Mouse (Mus musculus) midbrain, embryonic 14.5 days (tissue): ENCODE measurements around the gene Gpr62. TPM values are rescaled to one million over a fixed set of nuclear protein-coding genes. Genes with fewer than 3 reads are reported as not detected.

Experiments used
- ATAC-seq: fragments of 200-750 bp; cut with Nextera tagmentation; 2 replicates; pipeline ENCODE4 v1.8.0; 2017; ENCODE audit warnings: moderate number of reproducible peaks, moderate library complexity; ENCODE audit not compliant: low FRiP score, low TSS enrichment
- DNase-seq: peaks from one replicate; pipeline ENCODE4 v3.0.0-alpha.2; 2015
- H3K27ac ChIP-seq: fragments of 300-500 bp; sonication (generic); replicated peaks from 2 replicates; pipeline ENCODE4 v1.5.1; 2014; ENCODE audit warnings: mild to moderate bottlenecking, low read depth, low read length, moderate library complexity
- H3K27me3 ChIP-seq: fragments of 300-500 bp; sonication (generic); 2 replicates; pipeline ENCODE4 v1.6.1; 2014; ENCODE audit warnings: low read length, control low read depth, mixed read lengths; ENCODE audit not compliant: control insufficient read depth, insufficient read depth
- H3K36me3 ChIP-seq: fragments of 300-500 bp; sonication (generic); 2 replicates; pipeline ENCODE4 v1.6.1; 2014; ENCODE audit warnings: low read length, control low read depth; ENCODE audit not compliant: control insufficient read depth, insufficient read depth
- H3K4me1 ChIP-seq: fragments of 300-500 bp; sonication (generic); 2 replicates; pipeline ENCODE4 v1.6.1; 2014; ENCODE audit warnings: mild to moderate bottlenecking, antibody characterized with exemption, low read length, control low read depth; ENCODE audit not compliant: control insufficient read depth, insufficient read depth
- H3K4me2 ChIP-seq: fragments of 300-500 bp; sonication (generic); 2 replicates; pipeline ENCODE4 v1.6.1; 2014; ENCODE audit warnings: mild to moderate bottlenecking, low read length, moderate library complexity
- H3K4me3 ChIP-seq: fragments of 300-500 bp; sonication (generic); replicated peaks from 2 replicates; pipeline ENCODE4 v1.5.1; 2014; ENCODE audit warnings: low read depth, low read length
- H3K9ac ChIP-seq: fragments of 300-500 bp; sonication (generic); replicated peaks from 2 replicates; pipeline ENCODE4 v1.6.1; 2014; ENCODE audit warnings: mild to moderate bottlenecking, low read length, moderate library complexity
- H3K9me3 ChIP-seq: fragments of 300-500 bp; sonication (generic); 2 replicates; pipeline ENCODE4 v1.6.1; 2016; ENCODE audit warnings: low read length, control low read depth, mixed read lengths; ENCODE audit not compliant: control insufficient read depth
- WGBS: fragments of 180-500 bp; shearing (Covaris S2); extraction: QIAGEN DNeasy Blood & Tissue Kit; methylation state at CpG from one replicate; pipeline ENCODE4 v1.1.7; 2014; 5-methylcytosine and 5-hydroxymethylcytosine counted together
- polyA plus RNA-seq: library from polyadenylated mRNA; unstranded; fragments of >200 nt; fragmentation: Nextera tagmentation; extraction: Ambion mirVana; gene quantifications from 2 replicates; pipeline ENCODE4 v1.2.1, GENCODE M21; 2014

The Gpr62 gene
- polyA plus RNA-seq, 1 experiment from 2014 or later: 0.93 TPM

DNA sequence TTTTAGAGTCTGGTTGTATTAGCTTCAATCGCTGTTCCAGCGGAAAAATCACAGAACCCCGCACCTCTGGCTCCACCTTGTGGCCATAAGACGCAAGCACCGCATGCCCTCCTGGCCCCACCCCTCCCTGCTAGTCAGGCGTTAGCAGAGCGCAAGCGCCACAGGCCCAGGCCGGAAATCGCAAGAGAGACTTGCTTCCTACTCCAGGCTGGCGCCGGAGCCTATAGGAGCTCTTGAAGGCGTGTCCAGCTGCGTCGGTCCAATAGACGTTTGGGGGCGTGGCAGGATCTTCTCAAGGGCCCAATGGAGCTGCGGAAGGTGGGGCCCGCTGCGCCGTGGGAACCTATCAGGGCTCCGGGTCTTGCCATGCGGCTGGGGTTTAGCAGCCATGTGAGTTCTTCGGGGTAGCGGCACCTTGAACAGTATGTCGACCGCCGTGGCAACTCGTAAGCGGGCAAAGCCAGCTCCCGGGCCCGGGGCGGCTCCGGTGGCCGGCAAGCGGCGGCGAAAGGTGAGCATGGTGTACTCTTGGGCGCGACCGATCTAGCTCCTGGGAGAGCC lies 11.3 kb upstream of the Gpr62 start, which contains the start of gene Parp3:
Gene Parp3 (minus strand): TSS at position 26 of the 561 bp plus-strand sequence.
- Histone ChIP-seq H3K4me1 (peaks cover 12% of the 10 kb centered on the region), H3K27me3 (no peaks in the 10 kb centered on the region), H3K27ac (0 out of 2 replicates have a peak within 1 kb of the TSS, but pooled peaks have one; percentile 26), H3K4me2 (peak within 1 kb of the TSS; percentile 95), H3K9ac (peak within 1 kb of the TSS; percentile 62), H3K36me3 (peaks cover 19% of the 10 kb centered on the region; the same call in 1 of the 2 replicates), H3K4me3 (peak within 1 kb of the TSS; percentile 66), H3K9me3 (no peaks in the 10 kb centered on the region)
- ATAC-seq (peak; percentile 97), DNase-seq (peak; percentile 100)
- under 1% methylated on average over 41 of the region's 41 CpGs for WGBS

DNA sequence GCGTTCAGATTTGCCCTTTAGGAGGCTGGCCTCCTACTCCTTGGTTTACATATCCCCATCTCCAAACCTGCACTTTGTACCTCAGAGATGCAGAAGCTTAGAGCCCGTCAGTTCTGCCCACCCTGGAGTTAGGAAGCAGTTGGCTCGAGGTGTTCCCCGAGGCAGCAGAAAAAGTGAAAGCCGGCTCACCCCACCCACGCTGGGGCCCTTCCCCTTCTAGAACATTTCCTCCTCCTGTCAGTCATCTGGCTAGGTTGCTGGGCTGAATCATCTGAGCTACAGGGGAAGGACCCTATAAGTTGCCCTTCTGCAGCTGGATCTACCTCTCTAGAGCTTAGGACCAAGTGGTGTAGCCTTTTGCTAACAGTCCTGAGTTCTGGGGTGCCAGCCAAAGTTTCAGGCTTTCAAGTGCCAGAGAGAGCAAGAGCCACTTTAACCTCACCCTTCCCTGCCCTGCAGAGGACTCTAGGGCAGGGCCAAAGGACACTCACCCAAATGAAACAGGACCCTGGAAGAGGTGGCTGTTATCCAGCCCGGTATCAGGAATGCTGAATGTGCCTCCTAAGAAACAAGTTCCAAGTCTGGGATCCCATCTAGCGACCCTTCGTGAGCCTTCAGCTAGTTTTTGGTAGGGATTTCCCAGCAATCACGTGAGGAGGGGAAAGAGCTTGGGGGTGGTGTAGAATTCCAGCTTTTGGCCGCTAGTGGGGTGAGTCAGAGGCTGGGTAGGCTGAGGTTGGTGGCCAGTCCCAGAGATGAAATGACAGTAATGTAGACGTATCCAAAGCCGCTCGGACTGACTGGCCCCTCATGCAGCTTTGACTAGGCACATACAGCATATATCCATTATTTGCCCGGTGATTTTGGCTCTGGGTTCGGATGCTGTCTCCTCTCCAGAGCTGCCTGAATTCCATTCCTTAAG lies 10.5 kb upstream of the Gpr62 start:
- ATAC-seq (no peak; the same call in 1 of the 2 replicates), DNase-seq (no peak)
- no peak overlapping the region; the same call in 1 of the 2 replicates for H3K9ac ChIP-seq
- no peaks in the 10 kb centered on the region for H3K27me3 ChIP-seq
- peak overlapping the region; percentile 33; the same call in 1 of the 2 replicates for H3K4me2 ChIP-seq
- peak overlapping the region; percentile 66 for H3K4me3 ChIP-seq
- H3K4me1 ChIP-seq: peaks cover 12% of the 10 kb centered on the region
- H3K9me3 ChIP-seq: no peaks in the 10 kb centered on the region
- peaks cover 12% of the 10 kb centered on the region; the same call in 1 of the 2 replicates for H3K36me3 ChIP-seq
- H3K27ac ChIP-seq: 0 out of 2 replicates have a peak overlapping the region, but pooled peaks have one; percentile 26
- 39% methylated on average over 16 of the region's 16 CpGs for WGBS

DNA sequence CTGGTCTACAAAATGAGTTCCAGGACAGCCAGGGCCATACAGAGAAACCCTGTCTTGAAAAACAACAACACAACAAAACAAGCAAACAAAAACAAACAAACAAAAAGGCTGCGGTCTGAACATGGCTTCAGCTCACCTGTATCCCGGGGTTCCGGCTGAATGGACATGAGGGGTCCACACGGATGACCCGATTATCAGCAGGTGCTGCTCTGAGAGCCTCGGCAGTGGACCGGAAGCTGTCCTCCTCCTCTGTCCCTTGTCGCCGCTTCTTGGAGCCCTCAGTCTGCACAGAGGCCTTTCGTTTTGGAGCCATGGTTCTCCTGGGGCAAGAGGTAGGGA lies 9.9 kb upstream of the Gpr62 start, which contains the start of gene Rrp9:
Gene Rrp9 (plus strand): TSS at position 301 of the 339 bp plus-strand sequence.
- Histone ChIP-seq H3K4me2 (peak within 1 kb of the TSS; percentile 33; the same call in 1 of the 2 replicates), H3K4me3 (peak within 1 kb of the TSS; percentile 66), H3K27ac (0 out of 2 replicates have a peak within 1 kb of the TSS, but pooled peaks have one; percentile 26), H3K9me3 (no peaks in the 10 kb centered on the region), H3K4me1 (peaks cover 12% of the 10 kb centered on the region), H3K27me3 (no peaks in the 10 kb centered on the region), H3K36me3 (peaks cover 6% of the 10 kb centered on the region; the same call in 1 of the 2 replicates), H3K9ac (no peak within 1 kb of the TSS; the same call in 1 of the 2 replicates)
- no peak for DNase-seq
- no peak for ATAC-seq
- 87% methylated on average over 10 of the region's 10 CpGs for WGBS

DNA sequence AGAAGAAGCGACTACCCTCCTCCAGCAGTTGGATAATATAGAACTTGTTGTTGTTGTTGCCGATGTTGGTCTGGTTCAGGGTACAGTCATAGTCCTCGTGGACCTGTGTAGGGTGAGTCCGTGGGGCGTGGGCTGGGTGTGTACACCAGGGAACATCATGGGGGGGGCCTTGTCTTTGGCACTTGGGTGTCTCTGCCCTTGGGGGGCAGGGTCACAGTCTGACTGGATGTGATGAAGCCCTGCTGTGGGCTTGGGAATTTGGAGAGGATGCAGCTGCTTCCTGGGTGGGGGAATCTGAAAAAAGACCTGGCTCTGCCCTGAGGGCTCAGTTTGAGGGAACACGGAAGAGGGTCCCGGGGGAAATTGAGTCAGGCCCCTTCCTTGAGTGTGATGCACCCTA lies 9.3 kb upstream of the Gpr62 start:
- Histone ChIP-seq H3K9me3 (no peaks in the 10 kb centered on the region), H3K9ac (no peak overlapping the region), H3K4me2 (no peak overlapping the region), H3K4me1 (peaks cover 12% of the 10 kb centered on the region), H3K36me3 (0 out of 2 replicates have a peak, but pooled peaks cover under 1% of the 10 kb centered on the region), H3K4me3 (no peak overlapping the region), H3K27ac (no peak overlapping the region), H3K27me3 (no peaks in the 10 kb centered on the region)
- 63% methylated on average over 7 of the region's 7 CpGs for WGBS
- no peak for DNase-seq
- no peak for ATAC-seq

DNA sequence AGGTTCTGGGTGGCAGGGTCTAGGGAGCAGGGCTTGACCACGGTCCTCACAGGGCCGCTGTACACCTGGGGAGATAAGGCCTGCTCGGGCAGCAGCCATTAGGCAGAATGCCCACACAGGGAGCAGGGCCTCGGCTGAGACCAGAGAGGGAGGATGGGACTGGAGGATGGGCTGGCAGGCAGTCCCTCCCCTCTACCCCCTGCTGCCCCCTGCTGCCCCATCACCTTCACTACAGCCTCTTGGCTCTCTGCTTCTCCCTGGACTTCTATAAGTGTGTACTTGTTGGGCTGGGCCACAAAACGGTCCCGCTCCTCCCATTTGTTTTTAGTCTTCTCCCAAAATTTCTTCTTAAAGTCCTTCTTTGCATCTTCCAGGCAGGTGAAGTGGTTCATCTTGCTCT lies 8.7 kb upstream of the Gpr62 start:
- 3% methylated on average over 6 of the region's 6 CpGs for WGBS

DNA sequence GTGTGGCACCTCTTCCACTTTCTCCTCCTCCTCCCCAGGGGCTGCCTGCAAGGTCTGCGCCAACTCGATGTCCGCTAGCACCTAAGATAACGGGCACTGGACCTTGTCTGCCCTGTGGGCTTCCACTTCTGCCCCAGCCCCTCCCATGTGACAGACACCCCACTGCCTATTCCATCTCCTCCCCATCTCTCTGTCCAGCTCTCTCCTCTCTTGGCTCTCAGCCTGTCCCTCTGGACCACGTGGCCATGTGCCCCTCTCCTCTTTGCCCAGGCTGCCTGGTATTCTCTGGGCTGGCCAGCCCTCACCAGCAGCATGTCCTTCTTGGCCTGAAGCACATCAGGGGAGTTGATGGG lies 8.0 kb upstream of the Gpr62 start:
- Histone ChIP-seq H3K9me3 (no peaks in the 10 kb centered on the region), H3K4me1 (peaks cover 12% of the 10 kb centered on the region), H3K27me3 (no peaks in the 10 kb centered on the region), H3K36me3 (no peaks in the 10 kb centered on the region), H3K4me2 (no peak overlapping the region), H3K27ac (no peak overlapping the region), H3K9ac (0 out of 2 replicates have a peak overlapping the region, but pooled peaks have one; percentile 20), H3K4me3 (no peak overlapping the region)
- 72% methylated on average over 5 of the region's 5 CpGs for WGBS
- no peak for ATAC-seq
- no peak for DNase-seq

More for the DNA sequence above, 8.7 kb upstream of the Gpr62 start:
- H3K4me3 ChIP-seq: no peak overlapping the region
- ATAC-seq (peak; percentile 7; the same call in 1 of the 2 replicates), DNase-seq (peak; percentile 70)
- H3K36me3 ChIP-seq: no peaks in the 10 kb centered on the region
- 0 out of 2 replicates have a peak overlapping the region, but pooled peaks have one; percentile 20 for H3K9ac ChIP-seq
- H3K4me1 ChIP-seq: peaks cover 12% of the 10 kb centered on the region
- H3K4me2 ChIP-seq: no peak overlapping the region
- no peak overlapping the region for H3K27ac ChIP-seq
- H3K27me3 ChIP-seq: no peaks in the 10 kb centered on the region
- no peaks in the 10 kb centered on the region for H3K9me3 ChIP-seq

DNA sequence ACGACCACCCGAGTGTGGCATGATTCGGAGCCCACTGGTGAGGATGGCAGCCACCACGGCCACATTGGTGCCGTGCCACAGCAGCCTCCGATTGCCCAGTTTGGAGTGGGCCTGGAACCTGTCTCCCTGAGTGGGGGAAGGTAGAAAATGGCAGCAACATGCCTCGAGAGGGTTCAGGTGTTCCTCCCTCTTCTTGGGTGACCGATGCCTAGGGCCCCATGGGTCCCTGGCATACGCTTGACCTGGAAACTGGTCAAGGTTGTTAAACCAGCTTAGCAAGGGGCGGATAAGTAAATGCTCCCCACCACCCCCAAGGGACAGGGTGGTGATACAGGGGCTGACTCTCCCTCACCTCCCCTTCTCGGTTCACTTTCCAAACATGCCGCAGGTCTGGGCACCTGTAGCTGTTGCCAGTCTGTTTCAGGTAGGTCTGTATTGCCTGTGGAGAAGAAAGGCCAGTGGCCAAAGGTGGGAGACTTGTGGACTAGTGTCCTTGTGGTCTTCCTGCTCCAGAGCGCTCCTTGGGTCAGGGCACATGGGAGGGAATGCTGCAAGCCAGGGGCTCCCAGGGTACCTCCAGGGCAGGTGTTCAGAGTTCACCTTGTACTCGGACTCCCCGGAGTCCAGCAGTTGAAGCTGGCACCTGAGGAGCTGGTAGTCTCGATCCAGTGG lies 7.5 kb upstream of the Gpr62 start:
- Histone ChIP-seq H3K36me3 (no peaks in the 10 kb centered on the region), H3K27ac (no peak overlapping the region), H3K4me1 (peaks cover 12% of the 10 kb centered on the region), H3K4me3 (no peak overlapping the region), H3K9me3 (no peaks in the 10 kb centered on the region), H3K9ac (no peak overlapping the region), H3K27me3 (no peaks in the 10 kb centered on the region), H3K4me2 (no peak overlapping the region)
- DNase-seq (no peak), ATAC-seq (no peak)
- 92% methylated on average over 16 of the region's 16 CpGs for WGBS

DNA sequence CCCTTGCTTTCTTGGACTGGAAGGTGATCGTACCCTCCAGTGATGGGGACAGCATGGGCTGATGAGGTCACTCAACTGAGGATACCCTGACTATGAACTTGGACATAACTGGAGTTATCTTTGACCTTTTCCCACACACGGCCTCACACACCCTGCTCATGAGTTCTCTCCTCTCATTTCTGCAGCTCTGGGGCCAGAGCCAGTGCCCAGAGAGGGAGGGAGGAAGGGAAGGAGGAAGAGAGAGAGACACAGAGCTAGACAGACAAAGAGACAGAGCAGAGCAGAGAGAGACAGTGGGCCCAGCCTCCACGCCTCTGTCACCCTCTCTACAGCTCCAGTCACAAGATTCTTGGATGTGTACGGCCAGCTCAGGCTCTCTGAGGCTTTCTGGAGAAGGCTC lies 6.6 kb upstream of the Gpr62 start:
- H3K4me2 ChIP-seq: no peak overlapping the region
- ATAC-seq: no peak
- no peaks in the 10 kb centered on the region for H3K36me3 ChIP-seq
- 74% methylated on average over 4 of the region's 4 CpGs for WGBS
- DNase-seq: no peak
- no peak overlapping the region for H3K9ac ChIP-seq
- 0 out of 2 replicates have a peak, but pooled peaks cover 4% of the 10 kb centered on the region for H3K4me1 ChIP-seq
- H3K9me3 ChIP-seq: no peaks in the 10 kb centered on the region
- no peaks in the 10 kb centered on the region for H3K27me3 ChIP-seq
- no peak overlapping the region for H3K27ac ChIP-seq
- H3K4me3 ChIP-seq: no peak overlapping the region
